Mouse (Mus musculus): ENCODE data around the gene Cd244a. TPM values are rescaled to one million over a fixed set of nuclear protein-coding genes. Genes with fewer than 3 reads are reported as not detected.

The Cd244a gene
- total RNA-seq, 2 experiments from 2014 or later, result 0.25 to 0.44 TPM

GRCm38 (mm10) chr1:171640796-171641195 lies 81.8 kb downstream of the Cd244a start:
- intact Hi-C loops (cut with DNase I), result no loop called here
- no peak for DNase-seq (ENCODE audit: low spot score)

GRCm38 (mm10) chr1:171643612-171644011 lies 84.6 kb downstream of the Cd244a start:
- intact Hi-C loops (cut with DNase I), result no loop called here
- DNase-seq (ENCODE audit: low spot score), result no peak

- intact Hi-C loops (cut with DNase I), result no loop called here
- no peak for DNase-seq (ENCODE audit: low spot score)
These were observed 87.5 kb downstream of the Cd244a start for GRCm38 (mm10) chr1:171646429-171646940.

GRCm38 (mm10) chr1:171647716-171648115 lies 88.7 kb downstream of the Cd244a start:
- no peak for DNase-seq (ENCODE audit: low spot score)
- intact Hi-C loops (cut with DNase I), result no loop called here

GRCm38 (mm10) chr1:171648840-171649239 lies 89.8 kb downstream of the Cd244a start:
- intact Hi-C loops (cut with DNase I), result no loop called here
- no peak for DNase-seq (ENCODE audit: low spot score)

GRCm38 (mm10) chr1:171652734-171653133 lies 93.7 kb downstream of the Cd244a start, which contains the start of gene Slamf7:
Slamf7 (minus strand) TSS chr1:171653035.
- no peak for DNase-seq (ENCODE audit: low spot score)
- intact Hi-C loops (cut with DNase I), result no loop called here

- intact Hi-C loops (cut with DNase I), result no loop called here
- no peak for DNase-seq (ENCODE audit: low spot score)
These were observed 99.6 kb downstream of the Cd244a start for GRCm38 (mm10) chr1:171658561-171658991.

Small RNA genes lying within 50 kb of the gene (microRNA-seq; reads per million reads assigned to microRNA genes)
- not detected for gene Mir7683

Other genes with a start within 250 kb of the Cd244a start
- gene Dedd, start 230.0 kb upstream of the Cd244a start, total RNA-seq (2021), result 10 to 100 TPM; 21.9 to 22.2 TPM
- gene Nit1, start 213.5 kb upstream of the Cd244a start, total RNA-seq (2021), result 10 to 100 TPM; 26.1 to 29.9 TPM
- gene Pfdn2, start 213.5 kb upstream of the Cd244a start, total RNA-seq (2021), result 10 to 100 TPM; 74.3 to 84.4 TPM
- gene Klhdc9, start 198.4 kb upstream of the Cd244a start, total RNA-seq (2021), result not detected
- under 1 TPM; 0.21 to 0.42 TPM for gene Nectin4, start 189.1 kb upstream of the Cd244a start, total RNA-seq (2021)
- gene Arhgap30, start 170.2 kb upstream of the Cd244a start, total RNA-seq (2021), result 1 to 10 TPM; 2.7 TPM
- gene Usf1, start 147.9 kb upstream of the Cd244a start, total RNA-seq (2021), result 10 to 100 TPM; 38.7 to 42.6 TPM
- gene Tstd1, start 140.3 kb upstream of the Cd244a start, total RNA-seq (2021), result 1 to 10 TPM; 1.2 to 1.6 TPM
- gene F11r, start 121.7 kb upstream of the Cd244a start, total RNA-seq (2021), result 10 to 100 TPM; 37.1 to 38.9 TPM
- gene Alyref2, start 55.7 kb upstream of the Cd244a start, total RNA-seq (2021), result 1 to 10 TPM; 2.4 to 3.3 TPM
- gene Itln1, start 23.9 kb upstream of the Cd244a start, total RNA-seq (2021), result not detected
- under 1 TPM; 0.22 to 0.39 TPM for gene Ly9, start 48.2 kb downstream of the Cd244a start, total RNA-seq (2021)
- gene Slamf7, start 93.8 kb downstream of the Cd244a start, total RNA-seq (2021), result under 1 TPM; 0.18 to 0.22 TPM
- gene Cd48, start 122.8 kb downstream of the Cd244a start, total RNA-seq (2021), result 1 to 10 TPM; 2.0 to 3.0 TPM
- gene Slamf1, start 207.9 kb downstream of the Cd244a start, total RNA-seq (2021), result under 1 TPM; 0.23 to 0.67 TPM

Data from heart, postnatal 25 days (tissue).